Mouse (Mus musculus): Measurements from ENCODE around the gene Lypla2.
A peak's percentile ranks its signal among the peaks of the same experiment; 100 is the strongest.

Gene Lypla2

DNA sequence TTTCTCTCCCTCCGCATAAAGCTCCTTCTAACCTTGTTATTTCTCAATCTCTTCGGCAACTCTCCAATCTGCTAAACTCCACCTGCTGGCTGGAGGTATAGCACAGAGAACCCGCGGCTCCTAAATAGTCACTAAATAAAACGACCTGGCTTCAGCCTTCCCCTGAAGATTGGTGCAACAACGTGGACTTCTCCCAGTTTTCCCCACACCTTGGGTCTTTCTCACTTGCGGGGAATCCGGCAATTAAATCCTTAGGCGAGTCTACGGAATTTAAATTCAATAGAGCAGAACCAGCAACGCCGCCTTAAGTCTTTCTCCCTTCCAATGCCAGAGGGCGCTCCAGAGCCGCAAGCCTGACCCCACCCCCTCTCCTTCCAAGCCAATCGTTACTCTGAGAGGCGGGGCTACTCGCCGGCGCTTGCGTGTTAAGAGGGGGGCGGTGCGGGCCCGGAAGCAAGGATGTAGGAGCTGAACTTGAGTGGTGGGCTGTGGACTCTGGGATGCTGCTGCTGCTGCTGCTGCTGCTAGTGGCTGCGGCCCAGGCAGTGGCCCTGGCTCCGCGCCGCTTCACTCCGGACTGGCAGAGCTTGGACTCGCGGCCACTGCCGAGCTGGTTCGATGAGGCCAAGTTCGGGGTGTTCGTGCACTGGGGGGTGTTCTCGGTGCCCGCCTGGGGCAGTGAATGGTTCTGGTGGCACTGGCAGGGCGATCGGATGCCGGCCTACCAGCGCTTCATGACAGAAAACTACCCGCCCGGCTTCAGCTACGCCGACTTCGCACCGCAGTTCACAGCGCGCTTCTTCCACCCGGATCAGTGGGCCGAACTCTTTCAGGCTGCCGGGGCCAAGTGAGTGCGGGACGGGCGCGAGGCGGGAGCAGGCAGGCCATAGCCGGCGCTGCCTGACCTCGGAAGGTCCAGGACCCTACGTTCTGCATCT is 51.9 kb downstream of the Lypla2 start, which contains the start of gene Fuca1:
Gene Fuca1, plus strand, starts transcription at position 432 of the 938 bp plus-strand sequence.
- peak; percentile 94 to 97 for DNase-seq

DNA sequence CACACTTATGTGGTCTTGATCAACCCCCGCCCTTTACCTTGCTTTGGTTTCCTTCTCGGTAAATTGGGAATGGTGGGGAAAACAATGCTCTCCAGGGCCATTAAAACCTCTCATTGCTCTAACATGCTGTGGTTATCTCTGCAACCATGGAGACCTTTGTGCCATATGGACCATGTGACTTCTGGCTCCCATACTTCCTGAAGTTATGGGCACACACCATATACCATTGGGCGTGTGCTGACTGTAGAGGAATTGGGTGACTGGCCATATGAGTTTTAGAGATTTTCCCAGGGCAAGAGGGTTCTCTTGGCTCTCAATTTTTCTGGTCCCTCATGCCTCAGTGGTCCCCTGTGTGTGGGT is 53.2 kb downstream of the Lypla2 start:
- no peak for DNase-seq

DNA sequence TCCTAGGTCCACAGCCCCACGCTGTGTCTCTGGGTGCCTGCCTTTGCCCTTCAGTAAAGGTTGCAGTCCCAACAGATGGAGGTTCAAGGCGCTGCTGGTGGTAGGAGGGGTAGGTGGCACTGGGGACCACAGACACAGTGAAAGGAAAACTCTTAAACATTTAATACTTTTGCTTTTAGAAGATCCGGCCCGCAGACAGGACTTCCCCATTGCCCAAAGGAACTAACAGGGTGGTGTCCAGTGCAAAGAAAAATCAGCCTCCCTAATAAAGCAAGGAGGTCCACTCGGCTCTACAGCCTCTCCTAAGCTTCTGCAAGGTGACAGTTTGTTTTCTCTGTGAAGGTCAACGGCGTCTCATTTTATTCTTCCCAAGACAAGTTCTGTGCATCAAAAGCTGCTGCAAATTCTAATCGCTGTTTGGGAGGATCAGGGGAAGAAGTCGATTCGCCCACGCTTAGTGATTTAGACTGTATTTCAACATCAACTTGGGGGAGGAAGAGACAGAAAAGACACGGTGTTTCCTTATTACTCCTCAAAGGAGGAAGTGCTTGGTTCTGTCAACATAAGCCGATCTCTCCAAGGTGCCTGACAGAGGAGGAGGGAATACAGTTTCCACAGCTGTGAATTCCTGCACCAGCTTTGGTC is 53.7 kb downstream of the Lypla2 start:
- DNase-seq: no peak
